Mouse (Mus musculus) liver, embryonic 14.5 days (tissue): ENCODE data around the gene Wdr48. TPM values are rescaled to one million over a fixed set of nuclear protein-coding genes. Genes with fewer than 3 reads are reported as not detected.

Experiments used
- ATAC-seq: fragments of 200-750 bp; cut with Nextera tagmentation; 2 replicates; pipeline ENCODE4 v1.8.0; 2017; ENCODE audit warnings: moderate number of reproducible peaks, mild to moderate bottlenecking, moderate library complexity; ENCODE audit not compliant: insufficient read depth
- DNase-seq, 3 experiments: peaks; one replicate each; pipeline ENCODE4 v3.0.0-alpha.2; 2012 to 2013; ENCODE audit warnings: low read depth in 3 of 3, low spot score in 3 of 3
- H3K27ac ChIP-seq: fragments of 300-500 bp; sonication (generic); 2 replicates; pipeline ENCODE4 v1.5.1; 2014; ENCODE audit warnings: moderate library complexity, mild to moderate bottlenecking, control low read depth, inconsistent platforms
- H3K27me3 ChIP-seq: fragments of 300-500 bp; sonication (generic); 2 replicates; pipeline ENCODE4 v1.6.1; 2014; ENCODE audit warnings: mild to moderate bottlenecking, low read length, moderate library complexity; ENCODE audit not compliant: control insufficient read depth, insufficient read depth
- H3K36me3 ChIP-seq: fragments of 300-500 bp; sonication (generic); replicated peaks from 2 replicates; pipeline ENCODE4 v1.6.1; 2014; ENCODE audit warnings: low read depth; ENCODE audit not compliant: control insufficient read depth, insufficient read depth
- H3K4me1 ChIP-seq, 2 experiments: fragments of 200-500 bp in 1 of 2; fragments of 300-500 bp in 1 of 2; sonication (generic) in 1 of 2; replicated peaks; 2 replicates each; pipeline ENCODE4 v1.6.1; 2012 to 2014; ENCODE audit warnings: antibody characterized with exemption in 1 of 2, inconsistent platforms in 1 of 2, low read length in 1 of 2; ENCODE audit not compliant: control insufficient read depth in 2 of 2, insufficient read depth in 2 of 2
- H3K4me2 ChIP-seq: fragments of 300-500 bp; sonication (generic); 2 replicates; pipeline ENCODE4 v1.6.1; 2014; ENCODE audit warnings: low read depth, mild to moderate bottlenecking, control low read depth, moderate library complexity
- H3K4me3 ChIP-seq, 2 experiments: fragments of 200-500 bp in 1 of 2; fragments of 300-500 bp in 1 of 2; sonication (generic) in 1 of 2; 2 replicates each; pipeline ENCODE4 v1.5.1; 2012 to 2014; ENCODE audit warnings: low read depth in 2 of 2, low read length in 2 of 2, mild to moderate bottlenecking in 2 of 2, control low read depth in 1 of 2, inconsistent platforms in 1 of 2, moderate library complexity in 1 of 2; ENCODE audit not compliant: insufficient read depth in 1 of 2
- H3K9ac ChIP-seq: fragments of 300-500 bp; sonication (generic); replicated peaks from 2 replicates; pipeline ENCODE4 v1.6.1; 2014; ENCODE audit warnings: mild to moderate bottlenecking, control low read depth, moderate library complexity
- H3K9me3 ChIP-seq: fragments of 300-500 bp; sonication (generic); 2 replicates; pipeline ENCODE4 v1.6.1; 2016; ENCODE audit warnings: low read length, mixed read lengths; ENCODE audit not compliant: control insufficient read depth
- CTCF ChIP-seq: IDR thresholded peaks from 2 replicates; pipeline ENCODE4 v1.5.1; 2016; ENCODE audit warnings: antibody characterized with exemption, low read depth, control low read depth
- EP300 ChIP-seq: IDR thresholded peaks from 2 replicates; pipeline ENCODE4 v1.6.1; 2016; ENCODE audit warnings: antibody characterized with exemption, low read depth
- WGBS: fragments of 180-500 bp; shearing (Covaris S2); extraction: QIAGEN DNeasy Blood & Tissue Kit; methylation state at CpG from one replicate; pipeline ENCODE4 v1.1.7; 2014; ENCODE audit not compliant: insufficient replicate concordance; 5-methylcytosine and 5-hydroxymethylcytosine counted together
- polyA plus RNA-seq, 2 experiments: library from polyadenylated mRNA; depleted of rRNA in 1 of 2; stranded (reverse) in 1 of 2; unstranded in 1 of 2; fragments of >200 nt; fragmentation: Nextera tagmentation in 1 of 2; extraction: Ambion mirVana in 1 of 2; gene quantifications; 2 replicates each; pipeline versions ENCODE4 v1.2.1 to v1.2.3; 2012 to 2014

Gene Wdr48
- polyA plus RNA-seq, 2 experiments: 16.1 to 20.6 TPM

- H3K4me1 ChIP-seq: no peaks in the 10 kb centered on the region
- H3K27me3 ChIP-seq: no peaks in the 10 kb centered on the region
- no peak for DNase-seq
- peaks cover 50% of the 10 kb centered on the region for H3K36me3 ChIP-seq
- H3K4me2 ChIP-seq: no peak overlapping the region
- H3K4me3 ChIP-seq: no peak overlapping the region
- peak; percentile 24; the same call in 1 of the 2 replicates for ATAC-seq
- H3K27ac ChIP-seq: no peak overlapping the region
- TF ChIP-seq CTCF (no peak), EP300 (no peak)
- H3K9ac ChIP-seq: no peak overlapping the region
- H3K9me3 ChIP-seq: no peaks in the 10 kb centered on the region
- WGBS: 47% methylated on average over 16 of the region's 16 CpGs
Observed at GRCm38 (mm10) chr9:119925120-119925657, 30.5 kb downstream of the Wdr48 start.

GRCm38 (mm10) chr9:119925729-119926128 is 31.1 kb downstream of the Wdr48 start:
- Histone ChIP-seq H3K9me3 (no peaks in the 10 kb centered on the region), H3K4me1 (no peaks in the 10 kb centered on the region), H3K4me3 (no peak overlapping the region), H3K4me2 (no peak overlapping the region), H3K27ac (no peak overlapping the region), H3K27me3 (no peaks in the 10 kb centered on the region), H3K36me3 (peaks cover 45% of the 10 kb centered on the region), H3K9ac (no peak overlapping the region)
- ATAC-seq (no peak), DNase-seq (no peak)
- no peak for TF ChIP-seq CTCF
- no peak for TF ChIP-seq EP300
- 59% methylated on average over 8 of the region's 8 CpGs for WGBS

GRCm38 (mm10) chr9:119926497-119926896 is 31.8 kb downstream of the Wdr48 start:
- no peaks in the 10 kb centered on the region for H3K27me3 ChIP-seq
- TF ChIP-seq CTCF (no peak), EP300 (no peak)
- ATAC-seq (no peak), DNase-seq (no peak)
- H3K9ac ChIP-seq: no peak overlapping the region
- H3K4me3 ChIP-seq: no peak overlapping the region
- no peak overlapping the region for H3K4me2 ChIP-seq
- peaks cover 41% of the 10 kb centered on the region for H3K36me3 ChIP-seq
- H3K27ac ChIP-seq: no peak overlapping the region
- no peaks in the 10 kb centered on the region for H3K9me3 ChIP-seq
- WGBS: 76% methylated on average over 5 of the region's 5 CpGs
- no peaks in the 10 kb centered on the region for H3K4me1 ChIP-seq

GRCm38 (mm10) chr9:119932358-119932757 is 37.7 kb downstream of the Wdr48 start:
- no peaks in the 10 kb centered on the region for H3K27me3 ChIP-seq
- no peak overlapping the region for H3K9ac ChIP-seq
- H3K4me3 ChIP-seq: no peak overlapping the region
- H3K9me3 ChIP-seq: no peaks in the 10 kb centered on the region
- DNase-seq (no peak), ATAC-seq (no peak)
- H3K4me2 ChIP-seq: no peak overlapping the region
- peaks cover 16% of the 10 kb centered on the region for H3K36me3 ChIP-seq
- no peak overlapping the region for H3K27ac ChIP-seq
- 80% methylated on average over 12 of the region's 12 CpGs for WGBS
- peaks cover 4 to 10% of the 10 kb centered on the region in 2 experiments; a peak in 3 of 4 replicates for H3K4me1 ChIP-seq
- no peak for TF ChIP-seq CTCF
- no peak for TF ChIP-seq EP300

GRCm38 (mm10) chr9:119933675-119934074 is 39.0 kb downstream of the Wdr48 start:
- Histone ChIP-seq H3K9ac (no peak overlapping the region), H3K4me1 (peaks cover 4 to 14% of the 10 kb centered on the region in 2 experiments; a peak in 3 of 4 replicates), H3K4me2 (no peak overlapping the region), H3K27me3 (no peaks in the 10 kb centered on the region), H3K4me3 (no peak overlapping the region), H3K27ac (no peak overlapping the region), H3K9me3 (no peaks in the 10 kb centered on the region), H3K36me3 (peaks cover 4% of the 10 kb centered on the region; the same call in 1 of the 2 replicates)
- DNase-seq: no peak
- TF ChIP-seq EP300 (no peak), CTCF (no peak)
- WGBS: 75% methylated on average over 6 of the region's 6 CpGs
- no peak for ATAC-seq
